Mouse (Mus musculus) brain, embryonic 18.5 days (tissue): ENCODE data around the gene Rabgap1l.
A peak's percentile ranks its signal among the peaks of the same experiment; 100 is the strongest.
"Not testable (repeated sequence)": the region's sequence is repeated elsewhere in the genome, so short reads cannot be mapped to it uniquely, and the experiment has no call there.

Experiments
- DNase-seq: peaks from one replicate; pipeline ENCODE4 v3.0.0-alpha.2; 2012; ENCODE audit warnings: low read depth, low spot score

The Rabgap1l gene

DNA sequence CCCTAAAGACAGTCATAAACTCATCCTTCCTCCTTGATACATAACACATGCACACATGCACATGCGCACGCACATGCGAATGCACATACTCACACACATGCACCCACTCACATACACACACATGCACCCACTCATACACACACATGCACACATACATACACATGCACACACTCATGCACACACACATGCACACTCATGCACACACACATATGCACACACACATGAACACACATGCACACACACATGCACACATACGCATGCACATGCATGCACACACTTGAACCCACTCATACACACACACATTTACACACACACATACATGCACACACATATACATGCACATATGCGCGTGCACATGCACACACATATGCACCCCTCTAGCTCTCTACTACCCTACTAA is 89.2 kb downstream of the Rabgap1l start:
- no peak for DNase-seq

- DNase-seq = peak; percentile 68
Observed at GRCm38 (mm10) chr1:160693094-160693447, 99.9 kb downstream of the Rabgap1l start.

GRCm38 (mm10) chr1:160692224-160693093 is 100.6 kb downstream of the Rabgap1l start:
- no peak for DNase-seq

- DNase-seq = no peak
Observed at GRCm38 (mm10) chr1:160691196-160691590, 101.8 kb downstream of the Rabgap1l start.

DNA sequence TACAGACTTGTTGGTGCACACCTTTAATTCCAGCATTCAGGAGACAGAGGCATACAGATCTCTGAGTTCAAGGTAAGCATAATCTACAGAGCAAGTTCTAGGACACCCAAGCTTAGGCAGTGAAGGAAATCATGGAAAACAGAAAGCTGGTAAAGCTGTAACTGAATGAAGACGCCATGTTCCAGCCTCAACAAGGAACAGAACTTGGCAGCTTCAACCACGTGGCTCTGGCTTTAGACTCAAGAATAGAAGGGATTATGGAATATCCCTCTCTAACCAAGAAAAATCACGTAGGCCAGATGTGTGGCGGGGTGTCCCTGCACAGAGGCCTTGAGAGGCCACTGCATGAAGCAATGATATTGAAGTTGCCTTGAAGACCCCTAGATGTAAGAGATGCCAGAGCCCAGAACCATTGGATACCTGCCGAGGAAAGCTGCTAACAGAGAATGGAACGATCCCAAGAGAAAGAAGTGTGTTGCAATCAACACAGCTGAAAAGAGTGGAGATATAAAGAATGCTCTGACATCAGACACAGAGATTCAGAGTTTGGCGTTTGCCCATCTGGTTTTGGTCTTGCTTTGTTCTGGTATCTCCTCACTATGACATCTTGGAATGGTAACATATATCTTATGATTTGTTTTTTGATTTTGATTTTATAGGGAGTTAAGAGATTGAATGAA is 102.4 kb downstream of the Rabgap1l start:
- DNase-seq = no peak

- DNase-seq = no peak
Observed at GRCm38 (mm10) chr1:160689511-160689910, 103.5 kb downstream of the Rabgap1l start.

GRCm38 (mm10) chr1:160684251-160684650 is 108.8 kb downstream of the Rabgap1l start:
- DNase-seq = no peak

DNA sequence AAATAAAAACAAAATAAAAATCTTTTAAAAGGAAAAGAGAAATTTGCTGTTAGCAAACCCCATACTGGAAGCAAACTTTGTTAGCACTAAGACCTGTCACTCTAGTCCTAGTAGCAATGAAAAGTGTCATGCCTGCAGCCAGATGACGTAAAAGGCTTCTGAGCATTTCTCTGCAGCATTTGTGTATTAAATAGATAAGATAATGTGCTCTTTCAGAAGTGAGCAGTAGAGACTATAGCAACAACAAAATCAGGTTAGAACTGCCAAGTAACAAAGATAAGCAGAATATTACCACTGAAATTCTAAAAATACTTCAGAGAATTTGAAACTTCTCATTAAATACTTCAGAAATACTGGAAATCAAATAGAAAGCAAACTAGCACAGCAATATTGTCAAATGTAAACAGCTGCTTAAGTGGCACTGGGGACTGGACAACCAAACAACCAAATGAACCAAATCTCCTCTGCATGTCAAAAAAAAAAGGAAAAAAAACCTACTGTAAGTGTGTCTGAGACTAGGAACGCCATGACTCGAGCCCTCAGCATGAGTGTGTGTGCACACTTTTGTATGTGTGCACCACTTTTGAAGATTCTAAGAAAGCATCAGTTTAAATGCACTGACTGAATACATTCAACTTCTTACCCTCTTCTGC is 111.5 kb downstream of the Rabgap1l start:
- DNase-seq = no peak

DNA sequence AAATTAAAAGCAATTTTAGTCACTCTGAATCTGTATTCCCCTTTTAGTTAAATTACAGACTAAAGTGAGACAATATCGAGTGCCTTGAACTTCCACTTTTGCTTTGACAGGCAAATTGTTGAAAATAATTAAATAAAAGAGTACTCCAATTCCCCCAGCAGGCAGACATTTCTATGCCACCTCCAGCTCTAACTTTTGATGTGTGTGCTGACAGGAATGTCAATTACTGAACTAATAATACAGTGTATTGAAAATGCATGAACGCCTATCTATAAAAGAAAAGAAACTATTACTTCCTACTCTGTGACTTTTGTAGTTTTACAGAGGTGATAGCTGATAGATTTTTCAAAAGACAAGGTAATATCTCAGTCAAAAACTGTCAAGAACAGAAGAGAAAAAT is 118.2 kb downstream of the Rabgap1l start:
- DNase-seq = no peak

GRCm38 (mm10) chr1:160672088-160672814 is 120.8 kb downstream of the Rabgap1l start:
- no peak for DNase-seq

DNA sequence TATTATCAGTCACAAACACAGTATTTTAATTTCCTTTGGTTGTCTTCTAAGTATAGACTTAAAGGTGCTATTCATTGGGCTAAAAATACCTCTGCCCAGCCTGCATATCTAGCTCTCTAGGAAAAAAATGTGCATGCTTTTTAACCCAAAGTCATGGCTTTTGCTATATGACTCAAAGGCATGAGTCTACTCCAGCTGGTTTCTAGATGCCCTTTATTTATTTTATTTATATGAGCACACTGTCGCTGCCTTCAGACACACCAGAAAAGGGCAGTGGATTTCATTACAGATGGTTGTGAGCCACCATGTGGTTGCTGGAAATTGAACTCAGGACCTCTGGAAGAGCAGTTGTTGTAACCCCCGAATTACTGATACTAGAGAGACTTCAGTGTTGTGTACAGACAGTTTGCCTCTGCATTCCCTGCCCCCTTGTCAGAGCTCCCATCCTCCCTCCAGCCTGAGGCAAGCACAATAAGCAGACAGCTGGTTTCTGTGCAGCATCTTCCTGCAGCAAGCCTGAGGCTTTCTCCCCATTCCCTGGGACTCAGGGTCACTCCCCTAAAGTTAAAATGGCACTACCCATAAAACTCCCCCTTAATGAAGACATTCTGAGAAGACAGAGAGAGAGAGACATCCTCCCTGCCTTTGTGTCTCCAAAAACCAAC is 137.1 kb downstream of the Rabgap1l start:
- DNase-seq = no peak

DNA sequence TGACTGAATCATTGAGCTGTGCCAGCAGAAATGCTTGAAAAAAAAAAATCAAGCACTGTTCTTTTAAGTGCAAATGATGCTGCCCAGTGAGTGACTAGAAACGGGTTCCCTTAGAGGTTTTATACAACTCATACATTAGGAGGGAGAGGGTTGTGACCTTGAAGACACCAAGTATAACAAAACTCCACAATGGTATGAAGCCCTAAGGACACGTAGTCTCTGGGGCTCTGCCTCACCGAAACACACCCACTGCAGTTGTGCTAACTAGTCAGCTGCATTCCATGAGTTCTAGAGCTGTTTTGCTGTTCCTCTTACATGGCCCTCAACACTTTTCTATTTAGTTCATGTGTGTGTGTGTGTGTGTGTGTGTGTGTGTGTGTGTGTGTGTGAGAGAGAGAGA is 141.3 kb downstream of the Rabgap1l start:
- DNase-seq = no peak

- DNase-seq = no peak
Observed at GRCm38 (mm10) chr1:160645416-160645815, 147.6 kb downstream of the Rabgap1l start.

DNA sequence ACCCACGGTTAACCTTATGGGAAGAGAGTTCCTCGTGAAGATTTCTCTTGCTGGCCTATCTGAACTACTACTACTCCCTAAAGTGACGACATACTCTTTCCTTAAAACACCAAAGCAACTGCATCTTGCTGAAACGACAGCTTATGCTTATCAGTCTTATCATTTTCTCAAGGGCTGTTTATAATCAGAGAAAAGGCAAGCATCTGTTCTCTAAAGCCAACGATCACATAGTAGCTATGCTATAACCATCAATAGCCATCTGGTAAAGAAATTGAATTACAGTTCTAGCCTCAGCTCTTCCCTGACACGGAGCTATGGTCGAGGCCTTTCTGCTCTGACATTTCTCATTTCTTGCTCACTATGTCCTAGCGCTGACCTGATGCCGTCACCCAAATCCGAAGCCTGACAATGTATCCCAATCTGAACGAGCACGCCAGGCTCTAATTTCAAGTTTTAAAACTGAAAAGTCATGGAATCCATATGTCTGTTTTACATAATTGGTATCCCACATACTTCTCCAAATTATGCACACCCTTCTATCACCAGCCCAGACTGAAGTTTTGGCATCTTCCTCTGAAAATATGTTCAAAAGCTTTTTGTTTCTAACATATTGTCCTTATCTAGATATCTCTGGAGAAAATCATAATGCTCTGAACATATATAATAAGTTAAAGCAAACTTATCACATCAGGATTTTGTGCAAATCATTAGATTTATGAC is 164.6 kb downstream of the Rabgap1l start:
- DNase-seq = no peak

DNA sequence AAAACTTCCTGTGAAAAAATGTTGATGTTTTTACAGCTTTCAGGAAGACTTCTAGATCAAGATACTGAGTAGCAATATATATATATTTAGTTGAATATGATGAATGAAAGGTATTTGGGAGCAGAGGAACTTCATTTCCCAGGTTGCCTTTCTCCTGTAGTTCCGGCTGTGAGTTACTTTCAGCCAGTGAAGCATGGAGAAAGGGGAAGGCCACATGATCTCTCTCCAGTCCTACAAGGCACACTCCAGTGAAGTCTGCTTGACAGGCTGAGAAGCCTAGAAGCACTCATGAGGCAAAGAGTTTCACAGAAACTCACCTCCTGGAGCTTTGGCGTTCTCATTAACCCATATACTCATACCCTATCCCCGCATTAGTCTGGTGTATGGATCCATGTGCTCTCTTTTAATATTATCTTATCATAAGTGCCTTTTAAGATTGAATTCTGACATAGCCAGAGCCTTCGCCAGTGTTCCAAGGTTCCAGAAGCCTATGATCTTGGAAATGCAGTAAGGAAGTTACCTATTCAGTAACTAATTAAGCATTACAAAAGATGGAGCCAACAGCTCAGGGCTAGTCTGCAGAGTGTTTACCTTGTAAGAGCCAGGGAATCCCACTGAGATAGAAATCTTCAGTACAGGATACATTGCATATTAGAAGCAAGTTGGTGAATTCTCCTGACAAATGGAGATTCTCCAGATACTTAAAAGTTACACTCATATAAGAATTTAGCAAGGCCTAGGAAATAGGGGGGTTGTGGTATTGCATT is 168.5 kb downstream of the Rabgap1l start:
- DNase-seq = not testable (repeated sequence)

DNA sequence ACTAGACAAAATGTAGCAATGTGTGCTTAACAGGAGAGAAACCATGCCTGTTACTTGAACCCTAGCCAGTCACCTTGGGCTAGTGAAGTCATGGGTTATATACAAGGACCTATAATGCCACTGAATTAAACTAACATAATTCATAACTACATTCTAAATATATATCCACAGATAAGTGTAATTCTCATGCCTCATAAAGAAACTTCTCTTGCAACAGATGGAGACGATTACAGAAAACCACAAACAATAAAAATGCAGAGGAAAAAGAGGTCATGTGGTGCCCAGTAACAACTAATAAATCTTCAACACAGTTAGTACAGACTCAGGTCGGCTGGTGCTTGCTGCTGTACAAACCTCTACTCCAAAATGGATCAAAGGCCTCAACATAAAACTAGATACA is 174.8 kb downstream of the Rabgap1l start:
- no peak for DNase-seq

- no peak for DNase-seq
Observed at GRCm38 (mm10) chr1:160606425-160606824, 186.6 kb downstream of the Rabgap1l start.

- DNase-seq = not testable (repeated sequence)
Observed at GRCm38 (mm10) chr1:160603312-160603711, 189.7 kb downstream of the Rabgap1l start.

- DNase-seq = no peak
Observed at GRCm38 (mm10) chr1:160597369-160597768, 195.6 kb downstream of the Rabgap1l start.

- DNase-seq = no peak
Observed at GRCm38 (mm10) chr1:160596948-160597270, 196.1 kb downstream of the Rabgap1l start.
